Mouse (Mus musculus): Measurements from ENCODE around the gene 2610507B11Rik. TPM values are rescaled to one million over a fixed set of nuclear protein-coding genes. Genes with fewer than 3 reads are reported as not detected.
A peak's percentile ranks its signal among the peaks of the same experiment; 100 is the strongest.

The 2610507B11Rik gene
- polyA plus RNA-seq (2014; fragmentation: Nextera tagmentation; extraction: Ambion mirVana): 69.4 and 86.5 TPM in 2 replicates

DNA sequence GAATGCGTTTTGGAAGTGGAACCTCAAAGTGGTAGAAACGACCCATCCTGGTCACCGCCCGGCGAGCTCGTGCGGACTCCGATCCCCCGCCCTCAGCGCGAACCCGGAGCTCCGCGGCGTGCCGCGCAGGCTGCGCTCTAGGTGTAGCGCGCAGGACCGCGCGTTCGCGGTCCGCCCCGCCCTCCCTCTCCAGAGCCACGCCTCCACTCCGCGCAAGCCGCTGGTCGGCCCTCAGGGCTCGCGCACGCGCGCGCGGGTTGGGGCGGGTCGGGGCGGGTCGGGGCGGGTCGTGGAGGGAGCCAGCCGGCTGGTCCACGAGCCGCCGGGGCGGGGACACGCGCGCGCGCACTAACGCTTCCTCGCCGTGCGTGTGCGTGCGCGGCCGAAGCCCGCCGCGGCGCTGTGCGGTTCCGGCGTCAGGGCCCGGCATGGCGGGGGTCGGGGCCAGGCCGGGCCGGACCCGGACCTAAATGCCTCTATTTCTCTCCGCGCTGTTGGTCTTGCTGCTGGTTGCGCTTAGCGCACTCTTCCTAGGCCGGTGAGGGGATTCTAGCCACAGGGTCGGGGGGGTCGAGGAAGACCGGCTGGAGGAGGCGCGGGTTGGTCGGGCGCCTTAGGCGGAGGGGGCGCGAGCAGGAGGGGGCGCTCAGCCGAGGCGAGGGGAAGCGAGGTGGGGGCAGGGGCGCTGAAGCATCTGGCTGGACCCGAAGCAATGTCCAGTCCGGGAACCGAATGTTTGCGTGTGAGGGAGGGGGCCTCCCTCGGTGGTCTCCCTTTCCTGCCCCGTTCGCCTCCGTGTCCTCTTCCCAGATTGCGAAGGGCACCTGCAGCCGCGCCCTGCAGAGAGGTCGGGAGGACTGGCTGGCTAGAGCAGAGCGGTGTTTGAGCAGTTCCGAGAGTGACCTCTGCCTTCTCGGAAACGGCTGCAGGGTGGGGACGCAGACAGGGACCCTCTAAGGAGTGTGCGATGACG, at the start of gene 2610507B11Rik:
2610507B11Rik (plus strand) TSS at position 373 of the 973 bp plus-strand sequence.
- H3K9me3 ChIP-seq (replicated peaks; ENCODE audit: control insufficient read depth, low read length): no peaks in the 10 kb centered on the region
- WGBS (ENCODE audit: insufficient replicate concordance): under 1% methylated on average over 111 of the region's 115 CpGs
- no peaks in the 10 kb centered on the region for H3K27me3 ChIP-seq (ENCODE audit: control insufficient read depth, insufficient read depth, low read length)
- H3K27ac ChIP-seq (ENCODE audit: low read depth, low read length): peak within 1 kb of the TSS; percentile 85
- peaks cover 17% of the 10 kb centered on the region for H3K36me3 ChIP-seq (ENCODE audit: control insufficient read depth, insufficient read depth, low read length)
- ATAC-seq (replicated peaks; ENCODE audit: insufficient number of reproducible peaks, low FRiP score, low TSS enrichment): peak; percentile 95
- peak within 1 kb of the TSS; percentile 88 for H3K4me3 ChIP-seq (ENCODE audit: low read depth, low read length)
- peaks cover 5% of the 10 kb centered on the region; the same call in 1 of the 2 replicates for H3K4me1 ChIP-seq (ENCODE audit: control insufficient read depth, insufficient read depth, low read length)
- peak within 1 kb of the TSS; percentile 74 for H3K4me2 ChIP-seq
- H3K9ac ChIP-seq (ENCODE audit: low read depth, low read length): peak within 1 kb of the TSS; percentile 86

DNA sequence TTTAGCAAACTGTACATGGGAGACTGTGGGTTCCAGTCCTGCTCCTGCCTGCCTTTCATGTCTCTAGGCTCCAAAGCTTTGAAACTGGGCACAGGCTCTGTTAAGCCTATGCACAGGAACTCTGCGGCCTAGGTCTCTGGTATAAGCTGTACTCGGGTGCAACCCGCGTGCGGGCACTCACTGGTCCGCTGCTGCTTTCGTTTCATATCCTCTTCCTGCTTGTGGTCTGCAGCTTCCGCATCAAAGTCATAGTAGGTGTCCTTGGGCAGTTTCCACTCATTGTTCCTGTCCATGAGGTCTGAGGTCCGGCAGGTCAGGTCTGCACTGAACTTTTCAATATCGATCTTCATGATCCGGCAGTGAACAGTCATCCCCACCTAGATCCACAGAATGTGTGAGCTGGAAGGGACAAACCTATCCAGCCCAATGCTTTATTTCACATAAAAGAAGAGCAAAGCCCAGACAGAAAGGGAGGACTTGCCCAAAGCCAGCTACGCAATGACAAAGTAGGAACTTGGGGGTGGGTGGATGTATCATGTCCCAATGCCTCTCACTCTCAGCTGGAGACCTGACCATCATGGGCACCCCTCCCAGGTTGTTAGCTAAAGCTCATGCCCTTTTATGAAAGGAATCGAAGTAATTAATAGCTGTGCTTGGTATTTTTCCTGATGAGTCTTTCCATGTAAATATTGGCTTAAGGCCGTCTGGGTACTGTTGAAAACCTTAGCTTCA, 48.3 kb upstream of the 2610507B11Rik start:
- H3K9me3 ChIP-seq (replicated peaks; ENCODE audit: control insufficient read depth, low read length): no peaks in the 10 kb centered on the region
- H3K4me3 ChIP-seq (ENCODE audit: low read depth, low read length): no peak overlapping the region
- no peak overlapping the region for H3K27ac ChIP-seq (ENCODE audit: low read depth, low read length)
- peaks cover 60% of the 10 kb centered on the region for H3K36me3 ChIP-seq (ENCODE audit: control insufficient read depth, insufficient read depth, low read length)
- H3K9ac ChIP-seq (ENCODE audit: low read depth, low read length): no peak overlapping the region
- H3K4me2 ChIP-seq: no peak overlapping the region
- no peak for ATAC-seq (replicated peaks; ENCODE audit: insufficient number of reproducible peaks, low FRiP score, low TSS enrichment)
- 94% methylated on average over 14 of the region's 14 CpGs for WGBS (ENCODE audit: insufficient replicate concordance)
- H3K27me3 ChIP-seq (ENCODE audit: control insufficient read depth, insufficient read depth, low read length): no peaks in the 10 kb centered on the region
- H3K4me1 ChIP-seq (ENCODE audit: control insufficient read depth, insufficient read depth, low read length): no peaks in the 10 kb centered on the region

DNA sequence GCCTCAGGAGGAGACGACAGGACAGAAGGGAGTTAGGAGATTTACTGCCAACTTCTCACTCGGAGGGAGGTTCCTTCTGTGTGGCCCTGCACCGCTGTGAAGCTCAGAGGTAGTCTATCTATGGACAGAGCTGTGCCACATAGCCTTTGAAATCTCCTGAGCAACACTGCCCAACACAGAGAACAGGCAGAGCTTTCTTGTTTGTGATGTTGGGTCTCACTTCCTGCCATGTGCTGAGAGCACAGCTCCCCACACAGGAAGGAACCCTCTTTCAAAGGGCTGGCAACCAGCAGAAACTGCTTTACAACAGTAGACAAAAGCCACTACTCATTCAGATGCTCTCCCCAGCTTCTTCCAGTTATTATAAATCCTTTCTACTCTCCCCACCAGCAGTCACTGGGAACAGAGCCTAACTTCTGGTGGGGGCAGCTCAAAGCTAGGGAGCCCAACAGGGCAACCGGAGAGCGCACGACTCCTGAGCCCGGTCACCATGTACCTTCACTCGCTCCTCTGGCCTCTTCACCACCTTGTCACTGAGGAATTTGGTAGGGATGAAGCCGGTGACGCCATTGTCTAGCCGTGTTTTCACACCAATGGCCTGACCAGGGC, 45.7 kb upstream of the 2610507B11Rik start:
- 85% methylated on average over 11 of the region's 11 CpGs for WGBS (ENCODE audit: insufficient replicate concordance)
- no peaks in the 10 kb centered on the region for H3K9me3 ChIP-seq (replicated peaks; ENCODE audit: control insufficient read depth, low read length)
- no peak for ATAC-seq (replicated peaks; ENCODE audit: insufficient number of reproducible peaks, low FRiP score, low TSS enrichment)

DNA sequence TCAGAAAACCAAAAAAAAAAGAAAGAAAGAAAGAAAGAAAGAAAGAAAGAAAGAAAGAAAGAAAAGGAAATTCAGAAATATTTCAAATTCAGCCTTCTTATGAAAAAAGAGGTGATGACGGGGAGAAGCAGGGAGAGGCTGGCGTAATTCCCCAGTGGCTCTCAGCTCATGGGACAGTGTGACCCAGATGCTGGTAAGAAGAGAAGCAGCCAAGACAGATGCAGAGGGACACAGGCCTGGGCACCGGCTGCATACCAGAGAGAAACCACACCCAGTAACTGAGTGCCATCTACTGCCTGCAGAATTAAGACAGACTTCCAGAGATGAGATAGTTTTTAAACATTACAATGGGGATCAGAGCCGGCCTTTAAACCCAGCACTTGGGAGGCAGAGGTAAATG, 38.0 kb upstream of the 2610507B11Rik start:
- no peaks in the 10 kb centered on the region for H3K27me3 ChIP-seq (ENCODE audit: control insufficient read depth, insufficient read depth, low read length)
- no peak overlapping the region for H3K4me2 ChIP-seq
- no peak overlapping the region for H3K27ac ChIP-seq (ENCODE audit: low read depth, low read length)
- H3K4me1 ChIP-seq (ENCODE audit: control insufficient read depth, insufficient read depth, low read length): no peaks in the 10 kb centered on the region
- H3K4me3 ChIP-seq (ENCODE audit: low read depth, low read length): no peak overlapping the region
- H3K9ac ChIP-seq (ENCODE audit: low read depth, low read length): no peak overlapping the region
- ATAC-seq (replicated peaks; ENCODE audit: insufficient number of reproducible peaks, low FRiP score, low TSS enrichment): no peak
- no peaks in the 10 kb centered on the region for H3K9me3 ChIP-seq (replicated peaks; ENCODE audit: control insufficient read depth, low read length)
- WGBS (ENCODE audit: insufficient replicate concordance): 83% methylated on average over 4 of the region's 4 CpGs
- peaks cover 72% of the 10 kb centered on the region for H3K36me3 ChIP-seq (ENCODE audit: control insufficient read depth, insufficient read depth, low read length)

More for the DNA sequence above, 45.7 kb upstream of the 2610507B11Rik start:
- Histone ChIP-seq H3K36me3 (ENCODE audit: control insufficient read depth, insufficient read depth, low read length) (peaks cover 60% of the 10 kb centered on the region), H3K4me1 (ENCODE audit: control insufficient read depth, insufficient read depth, low read length) (no peaks in the 10 kb centered on the region), H3K4me3 (ENCODE audit: low read depth, low read length) (no peak overlapping the region), H3K27me3 (ENCODE audit: control insufficient read depth, insufficient read depth, low read length) (no peaks in the 10 kb centered on the region), H3K27ac (ENCODE audit: low read depth, low read length) (no peak overlapping the region), H3K4me2 (no peak overlapping the region), H3K9ac (ENCODE audit: low read depth, low read length) (no peak overlapping the region)

DNA sequence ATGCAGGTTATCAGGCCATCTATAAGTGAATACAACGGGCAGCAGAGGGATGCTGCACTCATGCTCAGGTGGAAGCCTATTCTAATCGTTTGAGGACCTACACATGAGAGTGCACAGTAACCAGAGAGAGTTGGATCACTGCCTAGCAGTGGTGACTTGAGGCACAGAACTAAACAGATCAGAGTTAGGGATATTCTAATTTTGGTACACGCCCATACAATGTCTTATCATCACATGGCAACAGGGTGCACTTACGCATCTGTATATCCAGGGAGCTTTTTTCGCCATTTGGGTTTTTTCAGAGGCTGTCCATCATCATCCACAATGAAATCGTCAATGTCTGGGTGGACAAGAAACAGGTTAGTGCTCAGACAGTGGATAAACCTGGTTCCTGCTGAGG, 30.0 kb upstream of the 2610507B11Rik start:
- Histone ChIP-seq H3K27ac (ENCODE audit: low read depth, low read length) (no peak overlapping the region), H3K36me3 (ENCODE audit: control insufficient read depth, insufficient read depth, low read length) (peaks cover 64% of the 10 kb centered on the region), H3K4me1 (ENCODE audit: control insufficient read depth, insufficient read depth, low read length) (no peaks in the 10 kb centered on the region), H3K9ac (ENCODE audit: low read depth, low read length) (no peak overlapping the region), H3K27me3 (ENCODE audit: control insufficient read depth, insufficient read depth, low read length) (no peaks in the 10 kb centered on the region), H3K9me3 (replicated peaks; ENCODE audit: control insufficient read depth, low read length) (no peaks in the 10 kb centered on the region), H3K4me2 (no peak overlapping the region), H3K4me3 (ENCODE audit: low read depth, low read length) (no peak overlapping the region)
- no peak for ATAC-seq (replicated peaks; ENCODE audit: insufficient number of reproducible peaks, low FRiP score, low TSS enrichment)
- WGBS (ENCODE audit: insufficient replicate concordance): 89% methylated on average over 6 of the region's 6 CpGs

DNA sequence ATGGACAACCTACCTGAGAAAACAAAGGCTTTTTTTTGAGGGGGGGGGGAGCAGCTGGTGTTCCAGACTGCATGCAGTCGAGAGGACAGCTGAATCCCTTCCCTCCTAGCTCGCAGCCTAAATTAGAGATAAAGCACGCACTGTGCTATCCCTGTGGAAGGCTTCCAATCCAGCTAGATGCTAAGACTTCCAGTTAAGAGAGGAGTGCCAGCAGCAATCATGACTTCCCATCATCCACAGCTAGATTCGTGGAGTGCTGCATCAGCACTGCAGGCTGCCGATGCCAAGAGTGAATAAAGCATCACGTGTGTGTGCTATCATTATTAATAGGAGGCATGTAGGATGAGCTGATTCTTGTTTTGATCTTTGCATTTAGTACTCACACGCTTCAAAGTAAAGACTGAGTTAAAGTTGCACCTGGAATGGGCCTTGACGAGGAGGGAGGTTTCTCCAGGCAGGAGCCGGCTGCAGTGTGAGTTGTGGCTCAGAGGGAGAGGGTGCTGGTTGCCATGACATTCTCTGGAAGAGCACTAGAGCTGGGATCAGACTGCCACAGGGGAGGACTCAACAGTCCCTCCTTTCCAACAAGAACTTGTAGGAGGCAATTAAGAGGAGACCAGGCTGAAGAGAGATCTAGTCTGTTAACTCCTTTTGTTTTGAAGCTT, 21.2 kb upstream of the 2610507B11Rik start:
- Histone ChIP-seq H3K4me1 (ENCODE audit: control insufficient read depth, insufficient read depth, low read length) (peaks cover 8% of the 10 kb centered on the region), H3K4me3 (ENCODE audit: low read depth, low read length) (no peak overlapping the region)
- ATAC-seq (replicated peaks; ENCODE audit: insufficient number of reproducible peaks, low FRiP score, low TSS enrichment): no peak

DNA sequence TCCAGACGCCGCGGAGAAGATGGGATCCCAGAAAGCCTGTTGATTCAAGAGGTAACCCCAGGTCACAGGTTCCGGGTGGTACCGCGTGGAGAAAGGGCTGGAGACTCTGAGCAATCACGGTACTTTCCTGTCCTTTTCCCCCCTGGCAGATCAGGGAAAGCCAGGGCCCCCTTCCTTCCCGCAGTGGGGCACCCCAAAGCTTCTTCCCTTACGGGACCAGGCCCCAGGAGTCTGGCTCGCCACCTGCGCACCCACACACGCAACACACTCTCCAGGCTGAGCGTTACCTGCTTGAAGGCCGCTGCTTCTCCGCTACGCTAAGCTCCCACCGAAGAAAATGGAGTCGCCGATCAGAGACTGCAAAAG, 16.3 kb upstream of the 2610507B11Rik start:
- peaks cover under 1% of the 10 kb centered on the region; the same call in 1 of the 2 replicates for H3K36me3 ChIP-seq (ENCODE audit: control insufficient read depth, insufficient read depth, low read length)
- H3K27me3 ChIP-seq (ENCODE audit: control insufficient read depth, insufficient read depth, low read length): no peaks in the 10 kb centered on the region
- peaks cover 14% of the 10 kb centered on the region for H3K4me1 ChIP-seq (ENCODE audit: control insufficient read depth, insufficient read depth, low read length)
- peak overlapping the region; percentile 93 for H3K27ac ChIP-seq (ENCODE audit: low read depth, low read length)
- peak overlapping the region; percentile 95 for H3K9ac ChIP-seq (ENCODE audit: low read depth, low read length)
- no peak; the same call in 1 of the 2 replicates for ATAC-seq (replicated peaks; ENCODE audit: insufficient number of reproducible peaks, low FRiP score, low TSS enrichment)
- H3K4me2 ChIP-seq: peak overlapping the region; percentile 86
- H3K4me3 ChIP-seq (ENCODE audit: low read depth, low read length): peak overlapping the region; percentile 85
- no peaks in the 10 kb centered on the region for H3K9me3 ChIP-seq (replicated peaks; ENCODE audit: control insufficient read depth, low read length)
- under 1% methylated on average over 19 of the region's 19 CpGs for WGBS (ENCODE audit: insufficient replicate concordance)

More for the DNA sequence above, 21.2 kb upstream of the 2610507B11Rik start:
- H3K27ac ChIP-seq (ENCODE audit: low read depth, low read length): no peak overlapping the region
- no peaks in the 10 kb centered on the region for H3K27me3 ChIP-seq (ENCODE audit: control insufficient read depth, insufficient read depth, low read length)
- no peak overlapping the region for H3K9ac ChIP-seq (ENCODE audit: low read depth, low read length)
- H3K36me3 ChIP-seq (ENCODE audit: control insufficient read depth, insufficient read depth, low read length): peaks cover 8% of the 10 kb centered on the region; the same call in 1 of the 2 replicates
- 89% methylated on average over 9 of the region's 9 CpGs for WGBS (ENCODE audit: insufficient replicate concordance)
- no peaks in the 10 kb centered on the region for H3K9me3 ChIP-seq (replicated peaks; ENCODE audit: control insufficient read depth, low read length)
- no peak overlapping the region for H3K4me2 ChIP-seq
